Mouse (Mus musculus) bone marrow macrophage, adult 2 months (primary cell): Measurements from ENCODE around the gene Sgtb. TPM values are rescaled to one million over a fixed set of nuclear protein-coding genes. Genes with fewer than 3 reads are reported as not detected.

Experiments used
- H3K27ac ChIP-seq: 2 replicates; pipeline ENCODE4 v1.5.1; 2012; ENCODE audit warnings: low read depth, low read length; ENCODE audit not compliant: insufficient read depth
- H3K4me1 ChIP-seq: 2 replicates; pipeline ENCODE4 v1.6.1; 2012; ENCODE audit warnings: low read length; ENCODE audit not compliant: control insufficient read depth, insufficient read depth
- H3K4me3 ChIP-seq: 2 replicates; pipeline ENCODE4 v1.5.1; 2012; ENCODE audit warnings: mild to moderate bottlenecking, low read length, moderate library complexity; ENCODE audit not compliant: insufficient read depth
- CTCF ChIP-seq: IDR thresholded peaks from 2 replicates; pipeline ENCODE4 v1.5.1; 2012; ENCODE audit warnings: low read depth, mild to moderate bottlenecking, low read length, moderate library complexity
- POLR2A ChIP-seq: IDR thresholded peaks from 2 replicates; pipeline ENCODE4 v1.6.1; 2012; ENCODE audit warnings: mild to moderate bottlenecking, low read depth, low read length, borderline replicate concordance
- polyA plus RNA-seq: library from polyadenylated mRNA; stranded (reverse); fragments of >200 nt; gene quantifications from 2 replicates; pipeline ENCODE4 v1.2.4, GENCODE M21; 2012; ENCODE audit not compliant: missing spikeins, insufficient read depth, insufficient read length

Sgtb gene
- polyA plus RNA-seq, 1 experiment = 2.0 TPM

DNA sequence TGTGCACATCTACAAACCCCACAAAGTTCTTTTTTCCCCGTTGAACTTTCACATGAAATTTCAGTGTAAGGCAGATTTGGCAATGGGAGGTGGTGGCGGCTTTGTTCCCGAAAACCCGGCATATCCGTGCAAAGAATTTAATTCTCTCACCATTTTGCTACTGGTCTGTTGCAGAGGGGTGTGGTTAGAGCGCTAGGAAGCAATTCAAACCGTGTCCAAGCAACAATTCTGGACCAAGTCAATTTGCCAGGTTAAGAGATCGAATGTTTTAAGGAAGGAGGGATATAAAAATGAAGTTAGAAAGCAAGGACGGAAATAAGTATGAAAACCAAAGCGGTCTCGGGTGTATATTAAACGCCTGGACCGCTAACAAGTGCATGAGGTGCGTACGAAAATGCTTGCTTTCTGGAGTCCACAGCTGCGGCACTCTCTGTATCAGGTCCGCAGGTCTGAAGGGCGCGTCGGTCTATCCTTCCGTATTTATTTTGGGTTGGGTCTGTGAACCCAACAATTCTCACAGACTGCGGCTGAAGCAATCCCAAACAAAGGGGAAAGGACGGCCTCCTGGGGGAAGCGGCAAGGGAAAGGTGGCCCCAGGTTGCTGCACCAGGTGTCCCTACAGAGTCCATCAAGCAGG lies 772 bp upstream of the Sgtb start:
- Histone ChIP-seq H3K4me1 (peaks cover 3% of the 10 kb centered on the region; the same call in 1 of the 2 replicates), H3K27ac (peak overlapping the region; percentile 27), H3K4me3 (peak overlapping the region; percentile 76)
- TF ChIP-seq POLR2A (no peak), CTCF (no peak)

DNA sequence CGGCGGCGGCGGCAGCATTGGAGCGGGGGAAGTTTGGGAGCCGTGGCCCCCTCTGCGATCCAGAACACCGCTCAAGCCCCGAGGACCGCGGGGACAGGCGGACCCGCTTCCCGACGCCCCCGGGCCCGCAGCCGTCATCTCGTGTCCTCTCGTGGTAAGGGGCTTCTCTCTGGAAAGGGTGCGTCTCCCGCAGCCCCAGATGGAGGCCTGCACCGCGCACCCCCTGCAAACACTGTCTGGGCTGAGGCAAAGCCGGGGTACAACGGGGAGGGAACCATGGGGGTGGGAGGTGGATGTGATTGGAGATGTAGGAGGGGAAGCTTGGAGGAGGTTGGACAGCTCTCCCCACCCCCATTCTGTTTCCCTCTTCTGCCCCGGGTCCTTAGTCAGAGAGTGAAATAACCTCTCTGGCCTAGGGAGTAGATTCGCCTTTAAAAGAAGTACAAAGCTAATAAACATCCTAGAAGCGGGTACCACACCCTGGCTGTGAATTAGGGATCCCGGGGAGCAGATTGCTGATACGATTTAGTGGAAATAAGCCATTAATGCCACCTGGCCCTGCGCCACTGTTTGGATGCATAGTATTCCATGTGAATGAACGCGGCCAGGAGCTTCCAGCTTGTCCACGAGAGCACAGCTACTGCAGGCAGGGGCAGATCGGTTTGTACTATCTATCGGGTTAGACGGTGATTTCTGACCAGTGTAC lies 428 bp downstream of the Sgtb start:
- Histone ChIP-seq H3K4me1 (peaks cover 3% of the 10 kb centered on the region; the same call in 1 of the 2 replicates), H3K4me3 (peak overlapping the region; percentile 98), H3K27ac (no peak overlapping the region)
- TF ChIP-seq POLR2A = no peak

DNA sequence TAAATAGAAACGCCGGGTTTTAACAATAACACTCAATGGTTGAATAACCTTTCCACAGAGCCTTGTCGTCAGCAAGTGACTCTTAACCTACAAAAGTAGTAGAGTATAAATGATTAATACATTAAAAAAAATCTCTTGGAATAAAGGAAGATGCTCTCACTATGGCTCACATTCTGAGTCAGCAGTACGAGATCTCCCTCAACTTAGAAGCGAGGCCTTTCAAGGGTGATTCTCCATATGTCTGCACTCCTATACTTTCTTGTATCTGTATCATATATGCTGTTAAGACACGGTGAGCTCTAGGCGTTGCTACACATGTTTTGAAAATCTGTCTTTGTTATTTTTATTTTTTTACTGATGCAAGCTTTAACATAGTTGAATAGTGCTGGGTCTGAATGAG lies 985 bp downstream of the Sgtb start:
- H3K4me3 ChIP-seq = peak overlapping the region; percentile 98
- peaks cover 3% of the 10 kb centered on the region; the same call in 1 of the 2 replicates for H3K4me1 ChIP-seq
- H3K27ac ChIP-seq = no peak overlapping the region
- no peak for TF ChIP-seq CTCF
- no peak for TF ChIP-seq POLR2A

DNA sequence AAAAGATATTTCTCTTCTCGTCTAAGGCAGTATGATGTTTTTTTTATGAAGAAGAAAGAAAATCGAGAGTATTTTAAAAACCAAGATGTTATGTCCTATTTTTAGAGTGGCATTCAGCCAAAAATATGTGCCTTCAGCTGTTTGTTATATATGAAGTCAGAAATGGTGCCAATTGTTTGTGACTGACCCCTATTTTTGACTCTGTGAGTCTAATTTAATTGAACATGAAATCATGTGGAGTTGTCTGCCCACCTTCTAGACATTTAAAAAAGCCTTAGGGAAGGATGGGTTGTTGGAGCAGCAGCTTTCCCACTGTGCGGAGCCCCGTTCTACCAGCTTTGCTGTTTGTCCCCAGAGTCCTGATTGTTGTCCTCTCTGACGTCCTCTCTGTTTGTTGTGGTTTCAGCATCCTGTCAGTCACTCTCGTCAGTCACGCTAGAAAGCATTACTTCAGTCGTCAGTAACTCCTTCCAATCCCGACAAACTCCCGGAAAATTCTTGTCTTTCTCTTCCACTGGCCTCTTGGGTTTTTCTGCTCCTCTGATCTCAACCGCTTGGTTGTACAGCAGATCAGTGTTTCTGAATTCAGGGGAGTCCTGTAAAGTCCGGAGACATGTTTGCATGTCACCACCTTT lies 2.8 kb downstream of the Sgtb start:
- Histone ChIP-seq H3K4me1 (peaks cover 3% of the 10 kb centered on the region; the same call in 1 of the 2 replicates), H3K27ac (no peak overlapping the region), H3K4me3 (no peak overlapping the region)
- no peak for TF ChIP-seq CTCF
- no peak for TF ChIP-seq POLR2A

DNA sequence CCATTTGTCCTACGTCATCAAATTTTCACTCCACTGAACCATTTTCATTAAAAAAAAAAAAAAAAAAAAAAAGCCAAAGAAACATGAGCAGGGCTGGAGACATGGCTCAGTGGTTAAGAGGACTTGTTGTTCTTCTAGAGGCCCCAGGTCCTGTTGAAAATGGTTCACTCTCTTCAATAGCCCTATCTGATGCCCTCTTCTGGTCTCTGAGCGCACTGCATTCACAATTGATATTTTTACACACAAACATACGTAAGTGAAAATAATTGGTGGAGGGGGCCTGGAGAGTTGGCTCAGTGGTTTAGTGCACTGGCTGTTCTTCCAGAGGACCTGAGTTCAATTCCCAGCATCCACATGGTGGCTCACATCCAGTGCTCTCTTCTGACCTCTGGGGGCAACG lies 4.2 kb downstream of the Sgtb start:
- TF ChIP-seq CTCF = no peak
- no peak for TF ChIP-seq POLR2A
- H3K4me1 ChIP-seq = peaks cover 3% of the 10 kb centered on the region; the same call in 1 of the 2 replicates
- no peak overlapping the region for H3K27ac ChIP-seq
- H3K4me3 ChIP-seq = no peak overlapping the region

DNA sequence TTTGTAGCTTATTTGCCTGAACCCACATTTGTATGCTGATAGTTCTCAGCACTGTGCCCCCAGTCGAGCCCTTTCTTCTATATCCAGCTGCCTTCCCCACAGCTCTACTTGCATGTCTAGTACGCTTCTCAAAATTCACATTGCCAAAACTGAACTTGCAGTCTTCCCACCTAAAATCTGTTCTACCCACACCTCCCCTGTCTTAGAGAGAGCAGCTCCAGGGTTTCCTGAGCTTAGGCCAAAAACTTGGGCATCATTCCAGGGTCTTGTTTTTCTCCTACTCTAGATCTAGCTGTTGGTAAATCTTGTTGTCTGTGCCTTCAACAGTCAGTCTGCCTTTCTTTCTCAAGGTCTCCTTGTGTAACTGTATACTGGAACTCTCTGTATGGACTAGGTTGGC lies 5.3 kb downstream of the Sgtb start:
- H3K4me3 ChIP-seq = no peak overlapping the region
- no peak overlapping the region for H3K27ac ChIP-seq
- H3K4me1 ChIP-seq = peaks cover 3% of the 10 kb centered on the region; the same call in 1 of the 2 replicates
- TF ChIP-seq CTCF = no peak

DNA sequence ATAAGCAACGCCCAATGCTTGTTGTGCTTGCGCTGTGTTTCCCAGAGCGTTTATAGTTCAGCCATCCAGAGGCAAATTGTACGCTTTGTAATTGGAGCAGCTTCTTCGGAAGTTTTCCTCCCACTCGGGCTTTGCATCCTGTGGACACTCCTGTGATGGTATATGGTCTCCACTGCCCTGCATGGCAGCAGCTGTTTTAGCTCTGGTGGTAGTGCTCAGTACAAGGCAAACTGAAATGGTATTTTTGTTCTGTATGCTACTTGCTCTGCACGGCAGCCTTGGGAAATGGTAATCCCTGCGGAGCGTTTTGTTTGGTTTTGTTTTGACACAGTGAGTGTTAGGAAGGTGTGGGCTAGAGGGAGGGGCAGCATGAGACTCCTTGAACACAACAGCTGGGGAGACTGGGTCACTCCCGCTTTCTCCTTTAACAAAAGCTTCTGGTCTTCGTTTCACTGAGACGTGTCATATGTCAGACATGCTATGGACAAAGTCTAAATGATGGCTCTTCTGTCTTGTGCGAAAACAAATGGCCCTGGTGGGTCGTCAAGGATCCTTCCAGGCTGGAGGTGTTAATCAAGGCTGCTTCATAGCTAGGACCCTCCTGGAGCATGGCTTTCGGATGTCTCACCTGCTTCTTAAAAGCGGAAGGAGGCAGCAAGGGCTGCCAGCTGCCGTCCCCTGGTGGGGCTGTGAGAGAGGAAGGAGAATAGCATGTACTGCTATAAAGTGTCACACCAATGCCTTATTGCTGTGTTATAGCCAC lies 12.7 kb downstream of the Sgtb start:
- Histone ChIP-seq H3K27ac (no peak overlapping the region), H3K4me3 (no peak overlapping the region), H3K4me1 (no peaks in the 10 kb centered on the region)
- no peak for TF ChIP-seq POLR2A
- no peak for TF ChIP-seq CTCF

DNA sequence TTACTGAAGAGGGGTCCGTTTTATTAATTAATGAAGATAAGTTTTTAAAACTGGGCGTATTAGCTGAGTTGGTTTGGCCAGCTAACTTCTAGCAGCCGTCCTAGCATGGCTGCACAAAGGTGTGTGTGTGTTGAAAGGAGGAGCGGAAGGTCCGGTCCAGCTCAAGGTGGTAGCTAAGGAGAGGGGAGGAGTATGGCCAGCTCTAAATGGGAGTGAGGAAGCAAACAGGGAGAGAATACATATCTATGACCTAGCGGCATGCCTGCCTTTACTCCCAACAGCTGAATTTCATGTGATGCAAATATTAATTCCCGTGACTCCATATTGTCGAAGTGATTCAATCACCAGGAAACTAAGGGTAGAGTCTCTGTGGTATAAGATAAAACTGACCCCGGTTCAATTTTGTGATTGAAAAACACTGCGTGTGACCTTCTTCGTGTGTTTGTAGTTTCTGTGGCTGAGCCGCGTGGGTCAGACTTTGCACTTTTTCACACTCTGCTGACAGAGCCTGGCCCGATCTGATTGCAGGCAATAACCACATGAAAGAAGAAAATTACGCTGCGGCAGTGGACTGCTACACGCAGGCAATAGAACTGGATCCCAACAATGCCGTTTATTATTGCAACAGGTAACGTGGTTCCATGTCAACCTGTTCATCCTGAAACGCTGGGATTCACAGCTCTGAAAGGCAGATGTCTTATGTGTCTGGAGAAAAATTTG lies 14.3 kb downstream of the Sgtb start:
- Histone ChIP-seq H3K4me1 (no peaks in the 10 kb centered on the region), H3K27ac (no peak overlapping the region), H3K4me3 (no peak overlapping the region)
- no peak for TF ChIP-seq POLR2A
- TF ChIP-seq CTCF = no peak

DNA sequence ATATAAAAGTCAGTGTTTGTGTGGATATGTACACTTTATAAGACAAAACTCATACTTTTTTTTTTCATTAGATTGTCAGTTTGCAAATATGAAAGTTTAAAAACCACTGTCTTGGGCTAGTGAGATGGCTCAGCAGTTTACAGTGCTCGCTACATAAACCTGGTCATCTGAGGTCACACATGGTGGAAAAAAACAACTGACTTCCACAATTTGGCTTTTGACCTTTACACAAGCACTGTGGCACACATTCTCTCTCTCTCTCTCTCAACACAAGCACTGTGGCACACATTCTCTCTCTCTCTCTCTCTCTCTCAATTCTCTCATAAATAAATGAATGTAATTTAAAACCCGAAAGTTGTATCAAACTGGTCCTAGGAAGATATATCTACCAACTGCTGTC lies 23.0 kb downstream of the Sgtb start:
- Histone ChIP-seq H3K4me1 (peaks cover 9% of the 10 kb centered on the region), H3K27ac (no peak overlapping the region), H3K4me3 (no peak overlapping the region)
- no peak for TF ChIP-seq POLR2A
- TF ChIP-seq CTCF = no peak
